Comparison of ENCODE assay signal across 32 mouse cellular contexts in genomic region chr12:86135691-86136090, GRCm38 (mm10). TPM values are rescaled to one million over a fixed set of nuclear protein-coding genes. Genes with fewer than 3 reads are reported as not detected.
DNase-seq lines count a peak whose midpoint lies in the region; ATAC-seq and TF ChIP-seq lines count a peak whose summit lies in the region.
"Had no signal": no experiment of that assay in that cellular context is flagged by ENCODE, and none has a peak within 500 bp of the region (broad histone marks: within the 10 kb centered on the region; RNA-seq: fewer than 3 reads in every experiment).

No protein-coding gene starts in this region.

- no peak overlapping the region for H3K4me2 ChIP-seq in midbrain, postnatal 0 days (ENCODE audit: low read depth, low read length, poor library complexity, severe bottlenecking)
- no peak overlapping the region for H3K4me2 ChIP-seq in hindbrain, embryonic 13.5 days
- H3K4me2 ChIP-seq: embryonic facial prominence, embryonic 13.5 days; hindbrain, embryonic 12.5 days; intestine, embryonic 15.5 days had no signal

- no peak overlapping the region for H3K9ac ChIP-seq in midbrain, postnatal 0 days (replicated peaks; ENCODE audit: low read length, poor library complexity, severe bottlenecking)
- no peak overlapping the region for H3K9ac ChIP-seq in hindbrain, embryonic 13.5 days
- H3K9ac ChIP-seq: embryonic facial prominence, embryonic 13.5 days; forebrain, postnatal 0 days; hindbrain, embryonic 12.5 days; intestine, embryonic 15.5 days had no signal

- H3K36me3 ChIP-seq in midbrain, embryonic 10.5 days, result peaks cover 23% of the 10 kb centered on the region
- no peaks in the 10 kb centered on the region; the same call in 1 of the 2 replicates for H3K36me3 ChIP-seq in midbrain, postnatal 0 days (ENCODE audit: insufficient read depth, low read length)
- H3K36me3 ChIP-seq in hindbrain, embryonic 13.5 days, result peaks cover 24% of the 10 kb centered on the region
- H3K36me3 ChIP-seq: intestine, embryonic 15.5 days had no signal

- peaks cover 4% of the 10 kb centered on the region; the same call in 1 of the 2 replicates for H3K9me3 ChIP-seq in midbrain, embryonic 10.5 days (replicated peaks)
- H3K9me3 ChIP-seq in midbrain, postnatal 0 days (ENCODE audit: low read length), result no peaks in the 10 kb centered on the region
- H3K9me3 ChIP-seq in hindbrain, embryonic 13.5 days, result no peaks in the 10 kb centered on the region
- H3K9me3 ChIP-seq: embryonic facial prominence, embryonic 10.5 days; embryonic facial prominence, embryonic 13.5 days; heart, embryonic 13.5 days; hindbrain, embryonic 12.5 days; intestine, embryonic 15.5 days had no signal

- H3K4me3 ChIP-seq in midbrain, embryonic 10.5 days, result no peak overlapping the region
- H3K4me3 ChIP-seq in midbrain, postnatal 0 days (ENCODE audit: low read depth, low read length), result no peak overlapping the region
- no peak overlapping the region for H3K4me3 ChIP-seq in olfactory bulb, adult 2 months (ENCODE audit: insufficient read depth, low read depth, low read length)
- H3K4me3 ChIP-seq in hindbrain, embryonic 13.5 days, result no peak overlapping the region
- H3K4me3 ChIP-seq: embryonic facial prominence, embryonic 10.5 days; embryonic facial prominence, embryonic 13.5 days; erythroblast, embryonic 14.5 days; heart, adult 2 months; heart, embryonic 13.5 days; hindbrain, embryonic 12.5 days; intestine, embryonic 15.5 days had no signal

- TF ChIP-seq CTCF in midbrain, postnatal 0 days (IDR thresholded peaks at IDR 0.05), result no peak
- no peak for TF ChIP-seq CTCF in olfactory bulb, adult 2 months (IDR thresholded peaks at IDR 0.05; ENCODE audit: insufficient read depth, low read depth, low read length)

- 0 out of 2 replicates have a peak overlapping the region, but pooled peaks have one; percentile 20 for H3K27ac ChIP-seq in midbrain, embryonic 10.5 days (replicated peaks)
- H3K27ac ChIP-seq in midbrain, postnatal 0 days (ENCODE audit: low read depth, low read length), result no peak overlapping the region
- H3K27ac ChIP-seq in olfactory bulb, adult 2 months (ENCODE audit: insufficient read depth, low read depth, low read length), result peak overlapping the region; percentile 14; the same call in 1 of the 2 replicates
- no peak overlapping the region for H3K27ac ChIP-seq in hindbrain, embryonic 13.5 days
- H3K27ac ChIP-seq: embryonic facial prominence, embryonic 10.5 days; embryonic facial prominence, embryonic 13.5 days; heart, adult 2 months; hindbrain, embryonic 12.5 days; intestine, embryonic 15.5 days had no signal

- H3K27me3 ChIP-seq in midbrain, embryonic 10.5 days (ENCODE audit: low read depth, poor library complexity, severe bottlenecking), result no peaks in the 10 kb centered on the region
- 0 out of 2 replicates have a peak, but pooled peaks cover 3% of the 10 kb centered on the region for H3K27me3 ChIP-seq in midbrain, postnatal 0 days (ENCODE audit: insufficient read depth, low read length)
- H3K27me3 ChIP-seq in hindbrain, embryonic 13.5 days, result no peaks in the 10 kb centered on the region
- H3K27me3 ChIP-seq: embryonic facial prominence, embryonic 13.5 days; heart, embryonic 13.5 days; hindbrain, embryonic 12.5 days; intestine, embryonic 15.5 days; Patski had no signal

- ATAC-seq in midbrain, postnatal 0 days (ENCODE audit: low FRiP score), result no peak
- ATAC-seq in hindbrain, embryonic 13.5 days (ENCODE audit: low FRiP score), result no peak
- ATAC-seq: CD4-positive, CD25-positive, alpha-beta regulatory T cell, adult 4 months; forebrain, embryonic 14.5 days; forebrain, postnatal 0 days; hindbrain, embryonic 16.5 days; intestine, embryonic 15.5 days; Patski had no signal

- peaks cover 4% of the 10 kb centered on the region; the same call in 1 of the 2 replicates for H3K4me1 ChIP-seq in midbrain, embryonic 10.5 days
- H3K4me1 ChIP-seq in midbrain, postnatal 0 days (ENCODE audit: insufficient read depth, low read length), result no peaks in the 10 kb centered on the region
- peaks cover 12% of the 10 kb centered on the region for H3K4me1 ChIP-seq in olfactory bulb, adult 2 months (ENCODE audit: control insufficient read depth, insufficient read depth, low read length)
- H3K4me1 ChIP-seq in hindbrain, embryonic 13.5 days (replicated peaks), result 0 out of 2 replicates have a peak, but pooled peaks cover 3% of the 10 kb centered on the region
- H3K4me1 ChIP-seq: embryonic facial prominence, embryonic 13.5 days; hindbrain, embryonic 12.5 days; intestine, embryonic 15.5 days had no signal

- no peak for TF ChIP-seq POLR2A in olfactory bulb, adult 2 months (IDR thresholded peaks at IDR 0.05; ENCODE audit: insufficient read depth, low read depth, low read length)

- WGBS in midbrain, embryonic 10.5 days, result 90% methylated on average over 4 of the region's 4 CpGs
- 69% methylated on average over 4 of the region's 4 CpGs for WGBS in midbrain, postnatal 0 days
- 57% methylated on average over 4 of the region's 4 CpGs for WGBS in olfactory bulb, adult 2 months
- 76% methylated on average over 4 of the region's 4 CpGs for WGBS in hindbrain, embryonic 13.5 days

- no peak for DNase-seq in midbrain, embryonic 10.5 days (ENCODE audit: low spot score)
- no peak for DNase-seq in midbrain, postnatal 0 days (ENCODE audit: low spot score)
- peak; percentile 56 for DNase-seq in NIH3T3 (ENCODE audit: low read depth)
- peak; percentile 29 for DNase-seq in brain, adult 2 months (ENCODE audit: low read depth, low spot score)
- DNase-seq in gastrocnemius, adult 8-10 months (ENCODE audit: low spot score in 2 of 2), result no peak
- DNase-seq: adrenal gland, adult 2 months; adrenal gland, postnatal 14 days; cerebellum, adult 11-12 months; cerebellum, adult 8-10 months; cerebellum, postnatal 10 days; cerebellum, postnatal 36 days; embryo, embryonic 11 days; forebrain, postnatal 0 days; gastrocnemius, postnatal 10 days; gastrocnemius, postnatal 36 days; heart, adult 2 months; heart, postnatal 14 days; kidney, adult 11 months had no signal

RNA-seq across cellular contexts. Expression of gene Ift43, which starts 53.4 kb away (rescaled TPM):
- 83.8 and 88.9 TPM in 2 replicates for polyA plus RNA-seq in midbrain, embryonic 10.5 days (2016; fragmentation: Nextera tagmentation; extraction: Ambion mirVana)
- total RNA-seq in midbrain, postnatal 0 days (2014; rRNA removed), result 11.9 and 13.7 TPM in 2 replicates
- polyA plus RNA-seq in midbrain, postnatal 0 days (2015; fragmentation: Nextera tagmentation; extraction: Ambion mirVana), result 29.7 and 30.0 TPM in 2 replicates
- polyA plus RNA-seq in olfactory bulb, adult 2 months (2012; ENCODE audit: insufficient read depth, insufficient read length, low replicate concordance, missing spikeins), result not detected in 2 replicates
- 67.9 and 72.9 TPM in 2 replicates for polyA plus RNA-seq in hindbrain, embryonic 13.5 days (2015; fragmentation: Nextera tagmentation; extraction: Ambion mirVana)
- total RNA-seq in gastrocnemius, adult 8-10 months (2022), result 10 to 100 TPM; 10.5 to 13.4 (median 11.8) TPM
- total RNA-seq: granulocyte monocyte progenitor cell, adult 5-6 weeks; hematopoietic stem cell, adult 5-6 weeks had no signal
- polyA plus RNA-seq: erythroblast, embryonic 14.5 days had no signal

RNA-seq across cellular contexts. Expression of gene Tgfb3, which starts 56.9 kb away (rescaled TPM):
- polyA plus RNA-seq in midbrain, embryonic 10.5 days (2016; fragmentation: Nextera tagmentation; extraction: Ambion mirVana), result 5.8 and 7.3 TPM in 2 replicates
- total RNA-seq in midbrain, postnatal 0 days (2014; rRNA removed), result 3.3 and 3.6 TPM in 2 replicates
- 3.7 and 4.4 TPM in 2 replicates for polyA plus RNA-seq in midbrain, postnatal 0 days (2015; fragmentation: Nextera tagmentation; extraction: Ambion mirVana)
- not detected in 2 replicates for polyA plus RNA-seq in olfactory bulb, adult 2 months (2012; ENCODE audit: insufficient read depth, insufficient read length, low replicate concordance, missing spikeins)
- 5.4 and 6.1 TPM in 2 replicates for polyA plus RNA-seq in hindbrain, embryonic 13.5 days (2015; fragmentation: Nextera tagmentation; extraction: Ambion mirVana)
- total RNA-seq in gastrocnemius, adult 8-10 months (2022), result 10 to 100 TPM; 44.0 to 58.3 (median 47.6) TPM
- polyA plus RNA-seq: erythroblast, embryonic 14.5 days had no signal

Comparison
In these comparisons a context has a peak if more than half of its experiments do, and no peak if none do; other contexts are left out.
1. H3K27ac ChIP-seq: peak in midbrain, embryonic 10.5 days (single experiment) and olfactory bulb, adult 2 months (single experiment); none in midbrain, postnatal 0 days (single experiment) and hindbrain, embryonic 13.5 days (single experiment).
2. DNase-seq: peak in NIH3T3 (single experiment) and brain, adult 2 months (single experiment); none in midbrain, embryonic 10.5 days (single experiment), midbrain, postnatal 0 days (single experiment) and gastrocnemius, adult 8-10 months (0 of 2).
3. RNA of gene Ift43, which starts 53.4 kb away (polyA plus RNA-seq): 83.8 to 88.9 TPM in midbrain, embryonic 10.5 days, 67.9 to 72.9 TPM in hindbrain, embryonic 13.5 days and 29.7 to 30.0 TPM in midbrain, postnatal 0 days; not detected in olfactory bulb, adult 2 months; every median in the first group is over 10 times any median in the second.